7 mouse cellular contexts compared by ENCODE assay signal in genomic region chr11:78495904-78496303, GRCm38 (mm10). TPM values are rescaled to one million over a fixed set of nuclear protein-coding genes. Genes with fewer than 3 reads are reported as not detected.
DNase-seq lines count a peak whose midpoint lies in the region; ATAC-seq lines count a peak whose summit lies in the region.

No protein-coding gene starts in this region.

- H3K27ac ChIP-seq in hindbrain, embryonic 14.5 days = no peak overlapping the region
- H3K27ac ChIP-seq in neural tube, embryonic 11.5 days (ENCODE audit: low read depth, low read length) = no peak overlapping the region

- H3K4me2 ChIP-seq in hindbrain, embryonic 14.5 days (replicated peaks) = peak overlapping the region; percentile 79
- peak overlapping the region; percentile 97 for H3K4me2 ChIP-seq in neural tube, embryonic 11.5 days (ENCODE audit: low read depth)

- H3K4me3 ChIP-seq in hindbrain, embryonic 14.5 days (replicated peaks; ENCODE audit: low read length) = peak overlapping the region; percentile 79
- H3K4me3 ChIP-seq in neural tube, embryonic 11.5 days (ENCODE audit: low read depth, low read length) = no peak overlapping the region; the same call in 1 of the 2 replicates

- H3K36me3 ChIP-seq in hindbrain, embryonic 14.5 days (replicated peaks; ENCODE audit: control insufficient read depth, insufficient read depth) = no peaks in the 10 kb centered on the region
- H3K36me3 ChIP-seq in neural tube, embryonic 11.5 days (ENCODE audit: control insufficient read depth, insufficient read depth, low read length) = no peaks in the 10 kb centered on the region

- no peaks in the 10 kb centered on the region for H3K9me3 ChIP-seq in hindbrain, embryonic 14.5 days (ENCODE audit: control insufficient read depth, low read length)
- H3K9me3 ChIP-seq in neural tube, embryonic 11.5 days (ENCODE audit: control insufficient read depth, low read length) = no peaks in the 10 kb centered on the region

- peaks cover 12% of the 10 kb centered on the region; the same call in 1 of the 2 replicates for H3K27me3 ChIP-seq in hindbrain, embryonic 14.5 days (ENCODE audit: control insufficient read depth, insufficient read depth, low read length)
- peaks cover 28% of the 10 kb centered on the region for H3K27me3 ChIP-seq in neural tube, embryonic 11.5 days (ENCODE audit: control insufficient read depth, insufficient read depth, low read length)

- WGBS in hindbrain, embryonic 14.5 days = 4% methylated on average over 6 of the region's 6 CpGs
- WGBS in neural tube, embryonic 11.5 days = 7% methylated on average over 6 of the region's 6 CpGs

- H3K4me1 ChIP-seq in hindbrain, embryonic 14.5 days (replicated peaks; ENCODE audit: control insufficient read depth, insufficient read depth, low read length) = peaks cover 34% of the 10 kb centered on the region
- peaks cover 9% of the 10 kb centered on the region; the same call in 1 of the 2 replicates for H3K4me1 ChIP-seq in neural tube, embryonic 11.5 days (ENCODE audit: control insufficient read depth, insufficient read depth, low read length)

- peak; percentile 24; the same call in 1 of the 2 replicates for ATAC-seq in common myeloid progenitor, adult 5-6 weeks (replicated peaks; ENCODE audit: low read depth, poor library complexity, severe bottlenecking)
- no peak for ATAC-seq in hindbrain, embryonic 14.5 days (ENCODE audit: low FRiP score)
- no peak for ATAC-seq in neural tube, embryonic 11.5 days (ENCODE audit: insufficient read depth, low FRiP score, low TSS enrichment)
- ATAC-seq in megakaryocyte-erythroid progenitor cell, adult 5-6 weeks (replicated peaks; ENCODE audit: low FRiP score, low TSS enrichment, poor library complexity, severe bottlenecking) = no peak

- DNase-seq in ovary, postnatal 36 days (ENCODE audit: low spot score) = peak; percentile 41
- DNase-seq in ovary, adult 18-20 months (ENCODE audit: low spot score) = no peak
- DNase-seq in hindbrain, embryonic 14.5 days (ENCODE audit: low spot score) = no peak
- DNase-seq in neural tube, embryonic 11.5 days (ENCODE audit: low spot score) = peak; percentile 55
- DNase-seq in layer of hippocampus, postnatal 14 days (ENCODE audit: low spot score in 2 of 2) = no peak

- H3K9ac ChIP-seq in hindbrain, embryonic 14.5 days = peak overlapping the region; percentile 85
- no peak overlapping the region for H3K9ac ChIP-seq in neural tube, embryonic 11.5 days (ENCODE audit: low read length)

RNA-seq across cellular contexts. Expression of gene Sarm1, which starts 1.6 kb away (rescaled TPM):
- total RNA-seq in common myeloid progenitor, adult 5-6 weeks (2017) = not detected in 2 replicates
- polyA plus RNA-seq in hindbrain, embryonic 14.5 days (2014; fragmentation: Nextera tagmentation; extraction: Ambion mirVana) = 52.0 and 55.1 TPM in 2 replicates
- 17.4 and 21.8 TPM in 2 replicates for polyA plus RNA-seq in neural tube, embryonic 11.5 days (2014; fragmentation: Nextera tagmentation; extraction: Ambion mirVana)
- 10 to 100 TPM; 51.0 to 53.2 TPM for total RNA-seq in layer of hippocampus, postnatal 14 days (2021)
- not detected in 2 replicates for total RNA-seq in megakaryocyte-erythroid progenitor cell, adult 5-6 weeks (2014; fragmentation: Nextera tagmentation)
- total RNA-seq in megakaryocyte-erythroid progenitor cell, adult 5-6 weeks (2017) = 0.88 TPM in 1 of 2 replicates, not detected in the other

RNA-seq across cellular contexts. Expression of gene Vtn, which starts 3.0 kb away (rescaled TPM):
- total RNA-seq in common myeloid progenitor, adult 5-6 weeks (2017) = not detected in 2 replicates
- polyA plus RNA-seq in hindbrain, embryonic 14.5 days (2014; fragmentation: Nextera tagmentation; extraction: Ambion mirVana) = 178 and 201 TPM in 2 replicates
- polyA plus RNA-seq in neural tube, embryonic 11.5 days (2014; fragmentation: Nextera tagmentation; extraction: Ambion mirVana) = 67.8 and 68.7 TPM in 2 replicates
- total RNA-seq in layer of hippocampus, postnatal 14 days (2021) = 10 to 100 TPM; 65.7 to 71.5 TPM
- total RNA-seq in megakaryocyte-erythroid progenitor cell, adult 5-6 weeks (2014; fragmentation: Nextera tagmentation) = not detected in 2 replicates
- not detected in 2 replicates for total RNA-seq in megakaryocyte-erythroid progenitor cell, adult 5-6 weeks (2017)

RNA-seq across cellular contexts. Expression of gene Sebox, which starts 7.3 kb away (rescaled TPM):
- total RNA-seq in common myeloid progenitor, adult 5-6 weeks (2017) = 0.82 TPM in 1 of 2 replicates, not detected in the other
- polyA plus RNA-seq in hindbrain, embryonic 14.5 days (2014; fragmentation: Nextera tagmentation; extraction: Ambion mirVana) = 0.21 TPM in 1 of 2 replicates, not detected in the other
- not detected in 2 replicates for polyA plus RNA-seq in neural tube, embryonic 11.5 days (2014; fragmentation: Nextera tagmentation; extraction: Ambion mirVana)
- total RNA-seq in layer of hippocampus, postnatal 14 days (2021) = 1 to 10 TPM; 3.9 to 4.5 TPM
- not detected in 2 replicates for total RNA-seq in megakaryocyte-erythroid progenitor cell, adult 5-6 weeks (2014; fragmentation: Nextera tagmentation)
- total RNA-seq in megakaryocyte-erythroid progenitor cell, adult 5-6 weeks (2017) = not detected in 2 replicates

RNA-seq across cellular contexts. Expression of gene Tmem199, which starts 16.1 kb away (rescaled TPM):
- total RNA-seq in common myeloid progenitor, adult 5-6 weeks (2017) = 23.4 and 24.8 TPM in 2 replicates
- 96.1 and 101 TPM in 2 replicates for polyA plus RNA-seq in hindbrain, embryonic 14.5 days (2014; fragmentation: Nextera tagmentation; extraction: Ambion mirVana)
- 81.8 and 87.3 TPM in 2 replicates for polyA plus RNA-seq in neural tube, embryonic 11.5 days (2014; fragmentation: Nextera tagmentation; extraction: Ambion mirVana)
- 10 to 100 TPM; 36.0 to 40.7 TPM for total RNA-seq in layer of hippocampus, postnatal 14 days (2021)
- total RNA-seq in megakaryocyte-erythroid progenitor cell, adult 5-6 weeks (2014; fragmentation: Nextera tagmentation) = 26.3 and 34.8 TPM in 2 replicates
- 33.1 and 39.0 TPM in 2 replicates for total RNA-seq in megakaryocyte-erythroid progenitor cell, adult 5-6 weeks (2017)

RNA-seq across cellular contexts. Expression of gene Poldip2, which starts 16.1 kb away (rescaled TPM):
- total RNA-seq in common myeloid progenitor, adult 5-6 weeks (2017) = 61.4 and 70.8 TPM in 2 replicates
- polyA plus RNA-seq in hindbrain, embryonic 14.5 days (2014; fragmentation: Nextera tagmentation; extraction: Ambion mirVana) = 168 and 176 TPM in 2 replicates
- 156 and 158 TPM in 2 replicates for polyA plus RNA-seq in neural tube, embryonic 11.5 days (2014; fragmentation: Nextera tagmentation; extraction: Ambion mirVana)
- 100 to 1,000 TPM; 118 to 120 TPM for total RNA-seq in layer of hippocampus, postnatal 14 days (2021)
- 104 and 105 TPM in 2 replicates for total RNA-seq in megakaryocyte-erythroid progenitor cell, adult 5-6 weeks (2014; fragmentation: Nextera tagmentation)
- total RNA-seq in megakaryocyte-erythroid progenitor cell, adult 5-6 weeks (2017) = 79.8 and 81.7 TPM in 2 replicates

Comparison
In these comparisons a context has a peak if more than half of its experiments do, and no peak if none do; other contexts are left out.
1. DNase-seq: peak in ovary, postnatal 36 days (single experiment) and neural tube, embryonic 11.5 days (single experiment); none in ovary, adult 18-20 months (single experiment), hindbrain, embryonic 14.5 days (single experiment) and layer of hippocampus, postnatal 14 days (0 of 2).
2. RNA of gene Sarm1, which starts 1.6 kb away (total RNA-seq): 51.0 to 53.2 TPM in layer of hippocampus, postnatal 14 days; not detected in common myeloid progenitor, adult 5-6 weeks and 0.88 TPM in megakaryocyte-erythroid progenitor cell, adult 5-6 weeks; every median in the first group is over 10 times any median in the second.
3. RNA of gene Vtn, which starts 3.0 kb away (total RNA-seq): 65.7 to 71.5 TPM in layer of hippocampus, postnatal 14 days; not detected in common myeloid progenitor, adult 5-6 weeks and not detected in megakaryocyte-erythroid progenitor cell, adult 5-6 weeks; every median in the first group is over 10 times any median in the second.